Mouse (Mus musculus) spleen, adult 10 weeks (tissue): Measurements from ENCODE around the gene Mrpl47. TPM values are rescaled to one million over a fixed set of nuclear protein-coding genes. Genes with fewer than 3 reads are reported as not detected.

Source experiments
- polyA plus RNA-seq: library from polyadenylated mRNA; stranded (reverse); fragments of 350-450 nt; fragmentation: Illumina TruSeq; extraction: RNeasy Lipid Tissue Mini Kit (QIAGEN cat#74804); gene quantifications from one replicate; pipeline ENCODE4 v1.2.3, GENCODE M21; 2015; ENCODE audit warnings: low replicate concordance; ENCODE audit not compliant: insufficient read depth

The Mrpl47 gene
- polyA plus RNA-seq: 28.5 TPM

GRCm38 (mm10) chr3:32737172-32737655 lies at the start of gene Mrpl47:
Gene Mrpl47 (minus strand): TSS chr3:32737605.

GRCm38 (mm10) chr3:32736244-32737171 lies 897 bp downstream of the Mrpl47 start, which contains the start of gene Ndufb5:
Gene Ndufb5 (plus strand): TSS chr3:32736990.

GRCm38 (mm10) chr3:32705647-32706348 lies 31.6 kb downstream of the Mrpl47 start, which contains the start of gene Actl6a:
Gene Actl6a (plus strand): TSS chr3:32706298.

Other genes starting within 250 kb of the Mrpl47 start
- 0.22 TPM for gene Kcnmb3, start 245.4 kb downstream of the Mrpl47 start, polyA plus RNA-seq
- 76.7 TPM for gene Zfp639, start 227.3 kb downstream of the Mrpl47 start, polyA plus RNA-seq
- gene Mfn1, start 208.1 kb downstream of the Mrpl47 start, polyA plus RNA-seq: 34.4 TPM
- gene Gnb4, start 121.0 kb downstream of the Mrpl47 start, polyA plus RNA-seq: 16.8 TPM
- gene Actl6a, start 31.3 kb downstream of the Mrpl47 start, polyA plus RNA-seq: 62.2 TPM
- 170 TPM for gene Ndufb5, start 615 bp downstream of the Mrpl47 start, polyA plus RNA-seq
- 0.14 TPM for gene Usp13, start 79.9 kb upstream of the Mrpl47 start, polyA plus RNA-seq